Mouse (Mus musculus): ENCODE results near the gene Pnmt. TPM values are rescaled to one million over a fixed set of nuclear protein-coding genes. Genes with fewer than 3 reads are reported as not detected.

Gene Pnmt
- total RNA-seq, 2 experiments from 2014 or later, result 1.8 to 5.9 TPM

GRCm38 (mm10) chr11:98412797-98413301 is 26.6 kb downstream of the Pnmt start:
- no peak for TF ChIP-seq CTCF (IDR thresholded peaks at IDR 0.05)
- DNase-seq, result no peak
- intact Hi-C loops (cut with DNase I), result loop anchor here (5.0 kb wide), 1 partner anchor 44 kb away; no protein-coding TSS in a partner anchor

GRCm38 (mm10) chr11:98413731-98414130 is 27.5 kb downstream of the Pnmt start:
- intact Hi-C loops (cut with DNase I), result loop anchor here (5.0 kb wide), 1 partner anchor 44 kb away; no protein-coding TSS in a partner anchor
- DNase-seq, result no peak
- TF ChIP-seq CTCF (IDR thresholded peaks at IDR 0.05), result no peak
- peak overlapping the region; percentile 90 for H3K4me3 ChIP-seq
- H3K27ac ChIP-seq, result no peak overlapping the region

More at GRCm38 (mm10) chr11:98412797-98413301, 26.6 kb downstream of the Pnmt start:
- peak overlapping the region; percentile 90 for H3K4me3 ChIP-seq
- peak overlapping the region; percentile 90 for H3K27ac ChIP-seq

- Histone ChIP-seq H3K27ac (no peak overlapping the region), H3K4me3 (peak overlapping the region; percentile 90)
- TF ChIP-seq CTCF (IDR thresholded peaks at IDR 0.05), result no peak
- no peak for DNase-seq
- intact Hi-C loops (cut with DNase I), result loop anchor here (5.0 kb wide), 1 partner anchor 43 kb away; no protein-coding TSS in a partner anchor
Observed at GRCm38 (mm10) chr11:98414162-98414561, 27.9 kb downstream of the Pnmt start.

GRCm38 (mm10) chr11:98417074-98417473 is 30.8 kb downstream of the Pnmt start:
- no peak overlapping the region for H3K4me3 ChIP-seq
- TF ChIP-seq CTCF (IDR thresholded peaks at IDR 0.05), result no peak
- intact Hi-C loops (cut with DNase I), result no loop called here
- no peak overlapping the region for H3K27ac ChIP-seq
- DNase-seq, result no peak

- no peak for TF ChIP-seq CTCF (IDR thresholded peaks at IDR 0.05)
- Histone ChIP-seq H3K4me3 (no peak overlapping the region), H3K27ac (no peak overlapping the region)
- DNase-seq, result no peak
- intact Hi-C loops (cut with DNase I), result no loop called here
Observed at GRCm38 (mm10) chr11:98418273-98418672, 32.0 kb downstream of the Pnmt start.

- intact Hi-C loops (cut with DNase I), result no loop called here
- H3K27ac ChIP-seq, result no peak overlapping the region
- H3K4me3 ChIP-seq, result no peak overlapping the region
- DNase-seq, result no peak
- TF ChIP-seq CTCF (IDR thresholded peaks at IDR 0.05), result no peak
Observed at GRCm38 (mm10) chr11:98418939-98419547, 32.8 kb downstream of the Pnmt start.

- H3K27ac ChIP-seq, result no peak overlapping the region
- no peak overlapping the region for H3K4me3 ChIP-seq
- DNase-seq, result peak; percentile 6
- no peak for TF ChIP-seq CTCF (IDR thresholded peaks at IDR 0.05)
- intact Hi-C loops (cut with DNase I), result no loop called here
Observed at GRCm38 (mm10) chr11:98426592-98426991, 40.3 kb downstream of the Pnmt start.

- no peak for TF ChIP-seq CTCF (IDR thresholded peaks at IDR 0.05)
- intact Hi-C loops (cut with DNase I), result no loop called here
- Histone ChIP-seq H3K4me3 (no peak overlapping the region), H3K27ac (no peak overlapping the region)
- no peak for DNase-seq
Observed at GRCm38 (mm10) chr11:98428436-98428835, 42.2 kb downstream of the Pnmt start.

- TF ChIP-seq CTCF (IDR thresholded peaks at IDR 0.05), result no peak
- no peak for DNase-seq
- intact Hi-C loops (cut with DNase I), result no loop called here
- H3K27ac ChIP-seq, result no peak overlapping the region
- no peak overlapping the region for H3K4me3 ChIP-seq
Observed at GRCm38 (mm10) chr11:98431743-98432502, 45.7 kb downstream of the Pnmt start.

GRCm38 (mm10) chr11:98435723-98436122 is 49.5 kb downstream of the Pnmt start:
- no peak overlapping the region for H3K27ac ChIP-seq
- no peak for TF ChIP-seq CTCF (IDR thresholded peaks at IDR 0.05)
- no peak for DNase-seq
- intact Hi-C loops (cut with DNase I), result no loop called here
- H3K4me3 ChIP-seq, result no peak overlapping the region

- intact Hi-C loops (cut with DNase I), result no loop called here
- no peak overlapping the region for H3K27ac ChIP-seq
- no peak for DNase-seq
Observed at GRCm38 (mm10) chr11:98437441-98437840, 51.2 kb downstream of the Pnmt start.

More at GRCm38 (mm10) chr11:98437441-98437840, 51.2 kb downstream of the Pnmt start:
- no peak overlapping the region for H3K4me3 ChIP-seq
- no peak for TF ChIP-seq CTCF (IDR thresholded peaks at IDR 0.05)

Other genes starting within 250 kb of the Pnmt start
- gene Fbxl20, start 236.0 kb upstream of the Pnmt start, total RNA-seq (2021), result 1 to 10 TPM; 8.2 to 9.7 TPM
- gene Med1, start 193.2 kb upstream of the Pnmt start, total RNA-seq (2021), result 10 to 100 TPM; 26.4 to 33.1 TPM
- gene Cdk12, start 183.4 kb upstream of the Pnmt start, total RNA-seq (2021), result 10 to 100 TPM; 14.2 to 17.1 TPM
- not detected for gene Neurod2, start 56.8 kb upstream of the Pnmt start, total RNA-seq (2021)
- gene Ppp1r1b, start 38.0 kb upstream of the Pnmt start, total RNA-seq (2021), result not detected
- gene Stard3, start 28.1 kb upstream of the Pnmt start, total RNA-seq (2021), result 10 to 100 TPM; 11.8 to 12.1 TPM
- 1,000 to 10,000 TPM; 3,050 to 3,067 TPM for gene Tcap, start 2.6 kb upstream of the Pnmt start, total RNA-seq (2021)
- gene Pgap3, start 14.0 kb downstream of the Pnmt start, total RNA-seq (2021), result 1 to 10 TPM; 2.2 to 3.0 TPM
- 1 to 10 TPM; 1.6 to 1.9 TPM for gene Erbb2, start 26.0 kb downstream of the Pnmt start, total RNA-seq (2021)
- gene Mien1, start 52.5 kb downstream of the Pnmt start, total RNA-seq (2021), result 10 to 100 TPM; 30.3 to 37.4 TPM
- not detected for gene Grb7, start 59.9 kb downstream of the Pnmt start, total RNA-seq (2021)
- gene Ikzf3, start 159.6 kb downstream of the Pnmt start, total RNA-seq (2021), result under 1 TPM in 1 of 2 experiments, not detected in 1; 0.22 TPM
- not detected for gene Zpbp2, start 164.6 kb downstream of the Pnmt start, total RNA-seq (2021)
- 10 to 100 TPM; 24.5 to 25.7 TPM for gene Ormdl3, start 200.9 kb downstream of the Pnmt start, total RNA-seq (2021)
- gene Lrrc3c, start 211.8 kb downstream of the Pnmt start, total RNA-seq (2021), result not detected
- 1 to 10 TPM; 4.6 to 5.6 TPM for gene Gm12355, start 239.2 kb downstream of the Pnmt start, total RNA-seq (2021)
- gene Gsdma3, start 239.9 kb downstream of the Pnmt start, total RNA-seq (2021), result 10 to 100 TPM; 17.7 to 28.8 TPM